Mouse (Mus musculus) embryonic facial prominence, embryonic 10.5 days (tissue): ENCODE results near the gene Spag16. TPM values are rescaled to one million over a fixed set of nuclear protein-coding genes. Genes with fewer than 3 reads are reported as not detected.
"Not testable (repeated sequence)": the region's sequence is repeated elsewhere in the genome, so short reads cannot be mapped to it uniquely, and the experiment has no call there.

Experiments
- DNase-seq: peaks from one replicate; pipeline ENCODE4 v3.0.0-alpha.2; 2017; ENCODE audit warnings: low spot score
- H3K27ac ChIP-seq: fragments of 300-500 bp; sonication (generic); replicated peaks from 2 replicates; pipeline ENCODE4 v1.5.1; 2016; ENCODE audit warnings: mild to moderate bottlenecking
- H3K27me3 ChIP-seq: fragments of 300-500 bp; sonication (generic); replicated peaks from 2 replicates; pipeline ENCODE4 v1.6.1; 2016; ENCODE audit warnings: low read depth, mild to moderate bottlenecking; ENCODE audit not compliant: poor library complexity, severe bottlenecking
- H3K36me3 ChIP-seq: fragments of 300-500 bp; sonication (generic); replicated peaks from 2 replicates; pipeline ENCODE4 v1.6.1; 2016; ENCODE audit warnings: mild to moderate bottlenecking, moderate library complexity
- H3K4me1 ChIP-seq: fragments of 300-500 bp; sonication (generic); 2 replicates; pipeline ENCODE4 v1.6.1; 2016
- H3K4me3 ChIP-seq: fragments of 300-500 bp; sonication (generic); 2 replicates; pipeline ENCODE4 v1.5.1; 2016; ENCODE audit warnings: mild to moderate bottlenecking, moderate library complexity
- H3K9me3 ChIP-seq: fragments of 300-500 bp; sonication (generic); 2 replicates; pipeline ENCODE4 v1.6.1; 2016; ENCODE audit warnings: mild to moderate bottlenecking
- WGBS: fragments of 180-500 bp; shearing (Covaris S2); methylation state at CpG from one replicate; pipeline ENCODE4 v1.1.7; 2016; 5-methylcytosine and 5-hydroxymethylcytosine counted together
- polyA plus RNA-seq: library from polyadenylated mRNA; unstranded; fragments of >200 nt; fragmentation: Nextera tagmentation; extraction: Ambion mirVana; gene quantifications from 2 replicates; pipeline ENCODE4 v1.2.1, GENCODE M21; 2016

The Spag16 gene
- polyA plus RNA-seq, result 2.0 and 2.2 TPM in 2 replicates

DNA sequence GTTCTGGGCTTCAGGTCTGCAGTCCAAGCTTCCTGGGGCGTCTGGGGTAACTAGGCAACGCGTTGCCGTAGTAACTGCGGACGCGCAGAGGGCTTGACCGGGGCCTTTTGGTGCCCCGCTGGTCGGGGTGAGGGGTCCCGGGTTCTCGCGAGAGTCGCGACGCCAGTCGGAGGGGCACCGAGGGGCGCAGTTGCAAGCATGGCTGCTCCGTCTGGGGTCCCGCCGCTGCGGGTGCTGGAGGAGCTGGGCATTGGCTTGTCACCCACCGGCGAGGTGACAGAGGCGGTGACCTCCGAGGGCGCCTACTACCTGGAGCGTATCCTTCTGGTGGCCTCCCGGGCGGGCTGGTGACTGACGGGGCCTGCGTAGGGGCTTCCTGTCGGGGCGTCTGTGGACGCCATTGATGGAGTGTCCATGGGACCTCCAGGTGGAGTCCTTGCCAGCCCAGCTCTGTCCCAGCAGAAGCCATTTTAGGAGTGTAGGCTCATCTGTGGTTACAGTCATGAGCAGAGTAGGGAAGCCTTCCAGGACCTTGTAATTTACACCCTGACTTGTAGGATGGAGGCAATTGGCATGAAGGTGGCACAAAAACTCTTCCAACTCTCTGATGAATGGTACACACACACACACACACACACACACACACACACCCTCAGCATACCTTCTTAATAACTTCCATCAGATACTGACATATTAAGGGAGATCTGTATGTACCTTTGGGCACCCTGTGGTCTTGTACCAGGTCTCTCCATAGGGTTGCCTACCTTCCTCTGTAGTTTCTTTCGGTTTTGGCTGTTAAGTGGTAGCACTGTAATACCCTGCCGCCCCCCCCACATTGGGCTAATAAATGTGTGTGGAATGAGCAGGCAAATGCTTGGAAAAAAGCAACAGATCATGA is at the start of gene Spag16:
TSS of gene Spag16 (plus strand) at position 165 of the 898 bp plus-strand sequence.
- WGBS, result 8% methylated on average over 38 of the region's 38 CpGs
- DNase-seq, result peak; percentile 91
- H3K27ac ChIP-seq, result peak within 1 kb of the TSS; percentile 83
- peak within 1 kb of the TSS; percentile 72 for H3K4me3 ChIP-seq
- no peaks in the 10 kb centered on the region for H3K27me3 ChIP-seq
- H3K36me3 ChIP-seq, result no peaks in the 10 kb centered on the region
- peaks cover 9% of the 10 kb centered on the region for H3K4me1 ChIP-seq
- no peaks in the 10 kb centered on the region for H3K9me3 ChIP-seq

DNA sequence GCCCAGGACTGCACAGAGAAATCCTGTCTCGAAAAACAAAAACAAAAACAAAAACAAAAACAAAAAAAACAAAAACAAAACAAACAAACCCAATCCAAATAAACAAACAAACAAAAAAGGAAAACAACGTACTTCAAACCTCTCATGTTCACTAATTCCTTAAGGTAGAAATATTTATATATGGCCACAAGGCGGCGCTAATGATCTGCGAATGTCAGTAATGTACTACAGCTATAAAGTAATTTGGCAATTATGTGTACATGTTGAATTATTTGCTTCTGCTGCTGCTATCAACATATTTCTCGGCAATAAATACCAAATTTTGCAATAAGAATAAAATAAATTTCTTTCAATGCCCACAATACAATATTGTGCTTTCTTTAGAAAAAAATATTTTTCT is 41.6 kb upstream of the Spag16 start:
- H3K27ac ChIP-seq, result no peak overlapping the region
- no peaks in the 10 kb centered on the region for H3K27me3 ChIP-seq
- peak; percentile 29 for DNase-seq
- WGBS, result 13% methylated on average over 6 of the region's 6 CpGs
- no peak overlapping the region for H3K4me3 ChIP-seq
- no peaks in the 10 kb centered on the region for H3K4me1 ChIP-seq
- no peaks in the 10 kb centered on the region for H3K9me3 ChIP-seq
- H3K36me3 ChIP-seq, result no peaks in the 10 kb centered on the region

DNA sequence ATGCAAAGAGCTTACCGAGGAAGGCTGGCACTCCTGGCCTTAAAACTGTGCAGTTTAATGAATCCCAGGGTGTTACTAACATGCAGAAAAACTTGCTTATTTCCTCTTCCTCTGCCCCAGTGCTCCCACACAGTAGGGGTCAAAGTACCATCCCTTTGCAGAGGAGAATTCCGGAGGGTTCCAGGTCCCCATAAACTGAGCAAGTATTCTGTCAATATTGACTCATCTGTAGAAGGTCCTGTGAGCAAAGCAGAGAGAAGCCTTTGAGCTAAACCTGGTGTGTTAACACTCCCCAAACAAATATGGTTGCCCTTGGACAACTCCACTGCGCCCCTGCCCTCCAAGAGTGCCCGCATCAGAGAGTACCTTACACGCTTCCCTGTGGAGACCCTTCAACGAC is 40.1 kb upstream of the Spag16 start:
- no peaks in the 10 kb centered on the region for H3K36me3 ChIP-seq
- H3K4me1 ChIP-seq, result no peaks in the 10 kb centered on the region; the same call in 1 of the 2 replicates
- H3K4me3 ChIP-seq, result no peak overlapping the region
- H3K27ac ChIP-seq, result no peak overlapping the region
- no peak for DNase-seq
- 76% methylated on average over 6 of the region's 6 CpGs for WGBS
- H3K9me3 ChIP-seq, result no peaks in the 10 kb centered on the region
- H3K27me3 ChIP-seq, result no peaks in the 10 kb centered on the region

DNA sequence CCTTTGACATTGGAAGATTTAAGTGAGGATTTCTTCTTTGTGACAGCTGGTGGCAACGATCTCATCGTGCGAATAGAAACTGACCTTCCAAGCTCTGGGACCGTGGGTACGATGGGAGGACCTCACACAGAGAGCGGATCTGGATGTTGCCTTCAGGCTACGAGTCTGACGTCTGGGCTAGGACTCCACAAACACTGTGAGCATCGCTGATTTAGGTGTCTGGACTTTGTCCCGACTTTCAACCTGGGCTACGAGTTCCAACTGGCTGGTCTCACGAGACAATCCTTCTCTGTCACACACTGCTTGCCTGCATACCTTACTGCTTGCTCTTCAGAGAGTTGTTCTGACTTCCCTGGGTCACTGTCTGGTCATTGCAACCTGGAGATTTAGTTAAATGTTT is 39.4 kb upstream of the Spag16 start:
- no peaks in the 10 kb centered on the region for H3K9me3 ChIP-seq
- peak; percentile 11 for DNase-seq
- H3K36me3 ChIP-seq, result no peaks in the 10 kb centered on the region
- no peaks in the 10 kb centered on the region; the same call in 1 of the 2 replicates for H3K4me1 ChIP-seq
- H3K4me3 ChIP-seq, result no peak overlapping the region
- H3K27ac ChIP-seq, result no peak overlapping the region
- 69% methylated on average over 12 of the region's 12 CpGs for WGBS
- H3K27me3 ChIP-seq, result no peaks in the 10 kb centered on the region

DNA sequence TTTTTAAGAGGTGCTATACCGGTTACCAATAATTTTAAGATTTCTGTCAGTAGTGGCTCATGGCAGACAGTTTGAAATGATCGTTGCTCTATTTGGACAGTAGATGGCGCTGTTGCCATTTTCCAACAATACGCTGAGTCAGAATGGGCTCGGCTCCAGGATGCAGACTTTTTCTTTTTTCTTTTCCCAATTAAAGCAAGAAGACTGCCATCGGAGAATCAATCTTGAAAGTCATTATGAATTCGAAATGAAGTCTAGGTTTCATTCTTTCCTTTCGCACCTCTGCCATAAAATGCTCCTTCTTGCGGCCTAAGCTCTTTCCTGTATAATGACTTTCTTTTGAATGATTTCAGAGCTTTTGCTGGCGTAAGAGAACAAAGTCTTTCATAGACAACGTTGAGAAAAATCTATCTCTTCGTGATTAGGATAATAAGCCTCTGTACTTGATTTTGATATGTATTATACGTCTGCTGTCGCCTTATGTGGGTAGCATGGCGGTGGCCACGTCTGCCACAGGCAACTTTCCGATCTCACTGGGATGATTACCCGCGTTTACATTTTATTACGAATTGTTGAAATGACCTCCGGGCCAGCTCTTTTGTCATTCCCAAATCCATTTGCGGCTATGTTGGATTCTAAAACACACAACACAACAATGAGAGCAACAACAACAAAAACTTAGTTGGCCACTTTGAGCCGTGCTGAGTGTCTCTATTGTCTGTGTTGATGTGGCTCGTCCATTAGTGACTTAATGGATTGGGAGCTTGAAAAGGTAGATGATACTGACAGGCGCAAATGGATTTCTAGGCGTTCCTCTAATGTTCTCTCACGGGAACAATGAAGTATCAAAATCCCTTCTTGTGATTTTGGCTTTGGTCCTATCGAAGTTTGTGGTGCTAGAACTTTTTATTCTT is 36.2 kb upstream of the Spag16 start:
- DNase-seq, result peak; percentile 62
- Histone ChIP-seq H3K4me1 (no peaks in the 10 kb centered on the region; the same call in 1 of the 2 replicates), H3K27me3 (no peaks in the 10 kb centered on the region), H3K36me3 (no peaks in the 10 kb centered on the region), H3K27ac (no peak overlapping the region), H3K9me3 (no peaks in the 10 kb centered on the region), H3K4me3 (peak overlapping the region; percentile 31)
- WGBS, result 48% methylated on average over 28 of the region's 28 CpGs

DNA sequence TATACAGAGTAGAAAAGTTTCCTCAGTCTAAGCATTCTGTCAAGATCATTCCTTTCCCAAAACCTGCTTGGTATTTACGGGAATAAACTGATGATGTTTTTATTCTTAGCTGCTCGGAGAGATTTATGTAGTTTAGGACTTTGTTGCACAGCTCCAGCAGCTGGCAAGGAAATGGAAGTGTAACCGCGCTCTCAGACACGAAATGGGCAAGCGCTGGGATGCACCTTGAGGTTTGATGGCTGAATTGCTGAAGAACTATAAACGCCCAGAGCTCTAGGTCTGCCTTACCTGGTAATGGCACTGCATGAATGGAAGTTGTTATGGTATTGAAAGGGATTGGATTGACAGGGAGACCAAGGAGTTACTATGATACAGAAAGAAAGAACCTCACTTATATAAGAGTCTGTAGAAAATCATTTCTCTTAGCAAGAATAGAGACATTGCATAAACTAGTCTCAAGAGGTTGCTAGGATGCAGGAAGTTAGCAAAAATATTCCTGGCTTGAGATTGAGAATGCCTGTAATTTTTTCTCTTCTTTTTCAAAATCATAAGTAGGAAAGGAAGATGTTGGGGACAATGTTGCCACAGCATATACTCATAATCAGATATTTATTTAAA is 27.7 kb upstream of the Spag16 start:
- Histone ChIP-seq H3K4me3 (no peak overlapping the region), H3K36me3 (no peaks in the 10 kb centered on the region), H3K9me3 (no peaks in the 10 kb centered on the region), H3K4me1 (no peaks in the 10 kb centered on the region), H3K27ac (no peak overlapping the region), H3K27me3 (no peaks in the 10 kb centered on the region)
- 92% methylated on average over 7 of the region's 7 CpGs for WGBS
- no peak for DNase-seq

DNA sequence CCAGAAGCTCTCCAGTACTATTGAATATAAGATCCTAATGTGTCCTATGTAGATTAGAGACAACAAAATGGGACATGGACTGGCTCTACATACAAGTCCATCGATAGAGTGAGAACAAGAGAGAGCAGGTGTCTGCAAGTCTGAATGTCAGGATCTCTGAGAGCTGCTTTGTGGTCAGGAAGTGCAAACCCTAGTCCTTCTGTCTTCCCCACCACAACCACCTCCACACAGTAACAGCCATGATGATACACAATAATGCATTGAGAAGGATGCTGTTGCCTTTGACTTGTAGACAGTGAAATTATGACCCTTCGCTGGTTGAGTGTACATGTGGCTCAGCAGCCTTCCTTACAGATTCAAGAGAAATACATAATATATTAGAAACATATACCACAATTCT is 16.6 kb upstream of the Spag16 start:
- no peaks in the 10 kb centered on the region for H3K36me3 ChIP-seq
- no peaks in the 10 kb centered on the region for H3K27me3 ChIP-seq
- H3K9me3 ChIP-seq, result no peaks in the 10 kb centered on the region
- no peaks in the 10 kb centered on the region for H3K4me1 ChIP-seq
- no peak overlapping the region for H3K27ac ChIP-seq
- H3K4me3 ChIP-seq, result no peak overlapping the region
- 86% methylated on average over 2 of the region's 2 CpGs for WGBS
- no peak for DNase-seq

DNA sequence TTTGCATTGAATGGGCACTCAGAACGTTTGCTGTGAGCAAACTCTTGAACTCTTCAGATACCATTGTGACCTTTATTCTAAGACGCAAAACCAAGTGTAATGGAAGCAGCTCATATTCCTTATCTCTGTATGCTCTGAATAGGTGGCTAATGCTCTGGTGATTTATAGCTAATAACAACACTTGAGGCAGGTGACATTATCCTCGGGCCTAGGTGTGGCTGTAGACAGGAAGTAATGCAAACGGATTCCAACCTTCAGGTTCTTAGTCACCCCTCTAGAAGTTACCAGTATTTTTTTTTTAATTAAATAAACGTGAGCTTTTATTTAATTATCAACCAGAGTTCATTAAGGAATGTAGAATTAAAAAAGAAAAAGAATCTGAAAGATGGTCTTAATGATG is 1.1 kb upstream of the Spag16 start:
- H3K4me3 ChIP-seq, H3K27me3 ChIP-seq, H3K27ac ChIP-seq, H3K9me3 ChIP-seq, H3K36me3 ChIP-seq, H3K4me1 ChIP-seq, DNase-seq: not testable (repeated sequence)
- 79% methylated on average over 5 of the region's 5 CpGs for WGBS

DNA sequence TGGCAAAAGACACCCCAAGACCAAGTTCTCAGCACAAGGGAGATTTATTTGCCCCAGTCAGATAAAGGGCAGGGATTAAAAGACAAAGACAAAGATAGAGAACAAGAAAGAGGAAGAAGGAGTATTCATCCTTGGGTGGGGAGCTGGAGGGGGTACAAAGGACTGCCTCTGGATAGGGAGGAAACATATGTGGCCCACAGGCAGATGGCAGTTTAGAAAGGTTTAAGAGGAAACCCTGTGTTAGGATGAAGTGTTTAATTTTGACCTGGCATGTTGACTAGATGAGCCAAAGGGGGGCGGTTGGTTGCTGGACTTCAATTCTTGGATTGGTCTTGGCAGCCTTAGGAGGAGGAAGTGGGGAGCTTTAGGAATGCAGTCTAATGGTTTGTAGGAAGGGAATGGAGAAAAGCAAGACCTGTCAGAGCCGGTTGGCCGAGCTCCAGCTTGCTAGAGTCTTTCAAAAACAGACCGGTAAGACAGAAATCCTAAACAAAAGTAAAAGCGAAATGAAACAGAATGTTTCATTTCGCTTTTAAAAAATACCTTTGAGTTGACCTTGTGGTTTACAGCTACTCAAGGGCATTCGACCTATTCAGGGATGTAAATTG is 2.2 kb downstream of the Spag16 start:
- Histone ChIP-seq H3K36me3 (no peaks in the 10 kb centered on the region), H3K27me3 (no peaks in the 10 kb centered on the region), H3K4me1 (peaks cover 9% of the 10 kb centered on the region), H3K4me3 (no peak overlapping the region), H3K27ac (no peak overlapping the region), H3K9me3 (no peaks in the 10 kb centered on the region)
- 95% methylated on average over 7 of the region's 7 CpGs for WGBS
- no peak for DNase-seq

DNA sequence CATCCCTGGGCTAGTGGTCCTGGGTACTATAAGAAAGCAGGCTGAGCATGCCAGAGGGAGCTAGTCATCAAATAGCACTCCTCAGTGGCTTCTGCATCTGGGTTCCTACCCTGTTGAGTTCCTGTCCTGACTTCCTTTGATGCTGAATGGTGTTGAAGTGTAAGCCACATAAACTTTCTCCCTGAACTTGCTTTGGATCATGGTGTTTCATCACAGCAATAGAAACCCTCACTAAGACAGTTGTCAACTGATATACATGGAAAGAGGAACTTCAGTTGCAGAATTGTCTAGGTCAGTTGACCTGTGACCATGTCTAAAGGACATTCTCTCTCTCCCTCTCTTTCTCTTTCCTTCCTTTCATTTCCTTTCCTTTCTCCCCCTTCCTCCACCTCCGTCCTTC is 3.8 kb downstream of the Spag16 start:
- H3K4me1 ChIP-seq, result peaks cover 9% of the 10 kb centered on the region
- no peaks in the 10 kb centered on the region for H3K9me3 ChIP-seq
- H3K4me3 ChIP-seq, result no peak overlapping the region
- H3K27ac ChIP-seq, result no peak overlapping the region
- 87% methylated on average over 1 of the region's 1 CpGs for WGBS
- DNase-seq, result no peak
- H3K36me3 ChIP-seq, result no peaks in the 10 kb centered on the region
- no peaks in the 10 kb centered on the region for H3K27me3 ChIP-seq

DNA sequence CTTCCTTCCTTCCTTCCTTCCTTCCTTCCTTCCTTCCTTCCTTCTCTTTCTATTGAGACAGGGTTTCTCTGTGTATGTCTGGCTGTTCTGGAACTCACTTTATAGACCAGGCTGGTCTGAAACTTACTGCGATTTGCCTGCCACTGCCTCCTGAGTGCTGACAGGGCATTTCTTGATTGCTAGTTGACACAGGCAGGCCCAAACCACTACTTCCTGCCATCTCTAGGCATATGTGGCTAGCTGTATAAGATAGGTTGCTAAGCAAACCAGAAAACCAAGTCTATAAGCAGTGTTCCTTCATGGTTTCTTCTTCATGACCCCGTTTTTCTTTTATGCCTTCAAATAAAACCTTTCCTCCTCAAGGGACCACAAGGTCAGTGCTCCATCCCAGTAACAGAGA is 4.2 kb downstream of the Spag16 start:
- no peak overlapping the region for H3K27ac ChIP-seq
- H3K4me1 ChIP-seq, result peaks cover 9% of the 10 kb centered on the region
- DNase-seq, result no peak
- H3K36me3 ChIP-seq, result no peaks in the 10 kb centered on the region
- no peaks in the 10 kb centered on the region for H3K27me3 ChIP-seq
- H3K4me3 ChIP-seq, result no peak overlapping the region
- H3K9me3 ChIP-seq, result no peaks in the 10 kb centered on the region
- WGBS, result 91% methylated on average over 2 of the region's 2 CpGs

DNA sequence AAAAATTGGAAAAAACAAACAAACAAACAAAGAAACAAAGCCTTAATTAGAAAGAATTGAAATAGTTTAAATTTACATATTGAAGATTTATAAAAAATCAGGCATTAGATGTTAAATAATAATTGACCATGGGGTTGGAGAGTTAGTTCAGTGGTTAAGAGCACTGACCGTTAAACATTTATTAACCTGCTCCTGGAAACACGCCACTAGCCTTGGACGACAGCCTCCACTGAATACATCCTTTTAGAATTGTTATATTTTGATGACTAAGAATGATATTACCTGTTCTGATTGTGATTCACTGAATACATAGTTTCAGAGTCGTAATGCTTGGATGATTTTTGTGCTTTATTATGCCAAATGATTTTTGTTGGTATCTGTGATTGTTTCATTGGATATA is 6.7 kb downstream of the Spag16 start:
- WGBS, result 87% methylated on average over 4 of the region's 4 CpGs
- not testable (repeated sequence) for H3K9me3 ChIP-seq, H3K27ac ChIP-seq, H3K27me3 ChIP-seq, H3K4me1 ChIP-seq, H3K4me3 ChIP-seq, H3K36me3 ChIP-seq, DNase-seq
